ENCODE assay signal across 33 mouse cellular contexts in genomic region chr4:48579475-48580110, GRCm38 (mm10). TPM values are rescaled to one million over a fixed set of nuclear protein-coding genes. Genes with fewer than 3 reads are reported as not detected.
DNase-seq lines count a peak whose midpoint lies in the region; ATAC-seq and TF ChIP-seq lines count a peak whose summit lies in the region.
"Had no signal": no experiment of that assay in that cellular context is flagged by ENCODE, and none has a peak within 500 bp of the region (broad histone marks: within the 10 kb centered on the region; RNA-seq: fewer than 3 reads in every experiment).

No protein-coding gene starts in this region.

- no peak overlapping the region for H3K9ac ChIP-seq in intestine, embryonic 16.5 days (ENCODE audit: low read depth, low read length)
- H3K9ac ChIP-seq: heart, embryonic 15.5 days; hindbrain, embryonic 12.5 days; intestine, embryonic 15.5 days; limb, embryonic 12.5 days; liver, embryonic 15.5 days; lung, embryonic 14.5 days; midbrain, embryonic 15.5 days; neural tube, embryonic 15.5 days had no signal

- peak overlapping the region; percentile 3; the same call in 1 of the 2 replicates for H3K27ac ChIP-seq in layer of hippocampus, adult 2 months
- H3K27ac ChIP-seq in intestine, embryonic 16.5 days (ENCODE audit: low read length): no peak overlapping the region
- H3K27ac ChIP-seq: heart, embryonic 10.5 days; heart, embryonic 15.5 days; hindbrain, embryonic 12.5 days; hindbrain, postnatal 0 days; intestine, embryonic 15.5 days; kidney, postnatal 0 days; limb, embryonic 12.5 days; liver, embryonic 15.5 days; midbrain, embryonic 10.5 days; midbrain, embryonic 15.5 days; neural tube, embryonic 15.5 days had no signal

- no peaks in the 10 kb centered on the region for H3K27me3 ChIP-seq in intestine, embryonic 16.5 days (replicated peaks; ENCODE audit: control insufficient read depth, insufficient read depth, low read length)
- H3K27me3 ChIP-seq: CH12.LX; heart, embryonic 15.5 days; hindbrain, embryonic 12.5 days; intestine, embryonic 15.5 days; limb, embryonic 12.5 days; midbrain, embryonic 15.5 days; neural tube, embryonic 15.5 days had no signal

- H3K4me1 ChIP-seq in intestine, embryonic 16.5 days (ENCODE audit: control insufficient read depth, insufficient read depth, low read length): no peaks in the 10 kb centered on the region
- H3K4me1 ChIP-seq: heart, embryonic 10.5 days; intestine, embryonic 15.5 days; liver, embryonic 15.5 days; neural tube, embryonic 15.5 days had no signal

- DNase-seq in adrenal gland, adult (ENCODE audit: inconsistent age in 2 of 2, low spot score in 1 of 2): peak; percentile 25 to 74
- DNase-seq in adrenal gland, postnatal 4 days (ENCODE audit: low spot score in 2 of 2): no peak
- DNase-seq in layer of hippocampus, adult 2 months (ENCODE audit: low spot score in 2 of 2): no peak
- no peak for DNase-seq in layer of hippocampus, adult 11-12 months (ENCODE audit: low spot score)
- DNase-seq in adrenal gland, postnatal 14 days: peak; percentile 51
- DNase-seq in thymus, postnatal 0 days (ENCODE audit: low spot score): no peak
- DNase-seq: cerebellum, postnatal 10 days; gastrocnemius, postnatal 10 days; kidney, adult 8-10 months; lung, embryonic 14.5 days; lung, postnatal 14 days; retina, postnatal 1 day; spleen, adult 18-20 months; thymus, postnatal 36 days had no signal

- H3K4me3 ChIP-seq in layer of hippocampus, adult 2 months: no peak overlapping the region
- no peak overlapping the region for H3K4me3 ChIP-seq in intestine, embryonic 16.5 days (ENCODE audit: low read length)
- H3K4me3 ChIP-seq: erythroblast, embryonic 14.5 days; heart, embryonic 10.5 days; heart, embryonic 15.5 days; hindbrain, embryonic 12.5 days; intestine, embryonic 15.5 days; limb, embryonic 12.5 days; liver, embryonic 15.5 days; midbrain, embryonic 10.5 days; midbrain, embryonic 15.5 days; neural tube, embryonic 15.5 days had no signal

- no peaks in the 10 kb centered on the region for H3K9me3 ChIP-seq in intestine, embryonic 16.5 days (ENCODE audit: control insufficient read depth, low read length)
- H3K9me3 ChIP-seq: heart, embryonic 10.5 days; heart, embryonic 15.5 days; hindbrain, embryonic 12.5 days; intestine, embryonic 15.5 days; limb, embryonic 12.5 days; liver, embryonic 15.5 days; midbrain, embryonic 10.5 days; midbrain, embryonic 15.5 days; neural tube, embryonic 15.5 days had no signal

- 63% methylated on average over 6 of the region's 6 CpGs for WGBS in intestine, embryonic 16.5 days

- no peak overlapping the region for H3K4me2 ChIP-seq in intestine, embryonic 16.5 days (ENCODE audit: low read depth, low read length)
- H3K4me2 ChIP-seq: heart, embryonic 15.5 days; hindbrain, embryonic 12.5 days; intestine, embryonic 15.5 days; limb, embryonic 12.5 days; liver, embryonic 15.5 days; lung, embryonic 14.5 days; midbrain, embryonic 15.5 days; neural tube, embryonic 15.5 days had no signal

- ATAC-seq in intestine, embryonic 16.5 days: no peak
- no peak for ATAC-seq in megakaryocyte progenitor cell, adult 5-6 weeks (replicated peaks; ENCODE audit: poor library complexity)
- ATAC-seq: activated CD4-positive, CD25-positive, alpha-beta regulatory T cell, adult 4 months; forebrain, embryonic 16.5 days; hindbrain, postnatal 0 days; intestine, embryonic 15.5 days; midbrain, embryonic 15.5 days had no signal

- no peaks in the 10 kb centered on the region for H3K36me3 ChIP-seq in intestine, embryonic 16.5 days (ENCODE audit: control insufficient read depth, insufficient read depth, low read length)
- H3K36me3 ChIP-seq: heart, embryonic 10.5 days; heart, embryonic 15.5 days; hindbrain, embryonic 12.5 days; intestine, embryonic 15.5 days; limb, embryonic 12.5 days; liver, embryonic 15.5 days; midbrain, embryonic 10.5 days; midbrain, embryonic 15.5 days; neural tube, embryonic 15.5 days had no signal

- TF ChIP-seq CTCF in layer of hippocampus, adult 2 months (conservative IDR thresholded peaks at IDR 0.05): no peak

RNA-seq across cellular contexts. Expression of gene Tmeff1, which starts 5.4 kb away (rescaled TPM):
- total RNA-seq in adrenal gland, postnatal 4 days (2021): 10 to 100 TPM; 32.5 to 38.3 TPM
- 100 to 1,000 TPM; 122 to 130 TPM for total RNA-seq in layer of hippocampus, adult 2 months (2021)
- total RNA-seq in adrenal gland, postnatal 14 days (2021): 23.0 and 31.5 TPM in 2 replicates
- 5.0 and 5.2 TPM in 2 replicates for polyA plus RNA-seq in intestine, embryonic 16.5 days (2015; fragmentation: Nextera tagmentation; extraction: Ambion mirVana)
- total RNA-seq in megakaryocyte progenitor cell, adult 5-6 weeks (2015): 0.20 TPM in 1 of 2 replicates, not detected in the other
- total RNA-seq in megakaryocyte progenitor cell, adult 5-6 weeks (2017): 0.12 and 0.91 TPM in 2 replicates
- 4.0 and 4.5 TPM in 2 replicates for polyA plus RNA-seq in thymus, postnatal 0 days (2015; fragmentation: Nextera tagmentation; extraction: Ambion mirVana)
- total RNA-seq: common myeloid progenitor, adult 5-6 weeks had no signal
- polyA plus RNA-seq: activated CD4-positive, CD25-positive, alpha-beta regulatory T cell, adult 4 months; liver, adult 2 months had no signal

RNA-seq across cellular contexts. Expression of gene Msantd3, which starts 39.9 kb away (rescaled TPM):
- 10 to 100 TPM; 28.0 to 28.7 TPM for total RNA-seq in adrenal gland, postnatal 4 days (2021)
- 10 to 100 TPM; 20.0 to 22.9 TPM for total RNA-seq in layer of hippocampus, adult 2 months (2021)
- total RNA-seq in adrenal gland, postnatal 14 days (2021): 18.7 and 22.9 TPM in 2 replicates
- 10.7 and 10.9 TPM in 2 replicates for polyA plus RNA-seq in intestine, embryonic 16.5 days (2015; fragmentation: Nextera tagmentation; extraction: Ambion mirVana)
- total RNA-seq in megakaryocyte progenitor cell, adult 5-6 weeks (2015): 55.1 and 62.9 TPM in 2 replicates
- total RNA-seq in megakaryocyte progenitor cell, adult 5-6 weeks (2017): 59.6 and 68.9 TPM in 2 replicates
- polyA plus RNA-seq in thymus, postnatal 0 days (2015; fragmentation: Nextera tagmentation; extraction: Ambion mirVana): 3.6 and 4.8 TPM in 2 replicates
- total RNA-seq: CH12.LX had no signal
- polyA plus RNA-seq: activated CD4-positive, CD25-positive, alpha-beta regulatory T cell, adult 4 months; erythroblast, embryonic 14.5 days had no signal

Comparison
In these comparisons a context has a peak if more than half of its experiments do, and no peak if none do; other contexts are left out.
1. DNase-seq: peak in adrenal gland, adult (2 of 2) and adrenal gland, postnatal 14 days (single experiment); none in adrenal gland, postnatal 4 days (0 of 2), layer of hippocampus, adult 2 months (0 of 2), layer of hippocampus, adult 11-12 months (single experiment) and thymus, postnatal 0 days (single experiment).
2. RNA of gene Tmeff1, which starts 5.4 kb away (total RNA-seq): 122 to 130 TPM in layer of hippocampus, adult 2 months, 32.5 to 38.3 TPM in adrenal gland, postnatal 4 days and 23.0 to 31.5 TPM in adrenal gland, postnatal 14 days; 0.12 to 0.91 TPM in megakaryocyte progenitor cell, adult 5-6 weeks; every median in the first group is over 10 times any median in the second.